Mouse (Mus musculus): ENCODE measurements around the gene Kansl3. TPM values are rescaled to one million over a fixed set of nuclear protein-coding genes. Genes with fewer than 3 reads are reported as not detected.
A peak's percentile ranks its signal among the peaks of the same experiment; 100 is the strongest.

Gene Kansl3
- polyA plus RNA-seq, 1 experiment from 2014 or later: 21.3 TPM

DNA sequence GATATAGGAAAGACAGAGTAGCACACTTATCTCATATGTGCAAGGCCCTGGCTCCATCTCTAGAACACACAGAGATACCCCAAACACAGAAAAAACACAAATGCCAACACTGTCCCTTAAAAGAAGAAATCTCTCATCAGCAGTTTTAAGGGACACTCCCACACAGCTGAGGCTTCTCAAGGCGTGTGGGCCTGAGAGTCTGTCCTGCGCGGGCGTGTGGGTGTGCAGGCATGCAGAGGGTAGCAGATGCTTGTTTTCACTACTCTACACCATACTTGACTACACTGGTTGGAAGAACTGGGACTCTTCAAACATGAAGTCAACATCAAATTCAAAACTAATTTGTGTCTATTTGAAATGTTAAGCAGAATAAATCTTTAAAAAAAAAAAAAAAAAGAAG lies 16.6 kb downstream of the Kansl3 start:
- 90% methylated on average over 4 of the region's 4 CpGs for WGBS
- TF ChIP-seq CTCF (IDR thresholded peaks at IDR 0.05) (no peak), EP300 (IDR thresholded peaks at IDR 0.05) (no peak)

GRCm38 (mm10) chr1:36342547-36342946 lies 26.4 kb downstream of the Kansl3 start:
- H3K4me2 ChIP-seq (replicated peaks; ENCODE audit: low read depth, low read length): no peak overlapping the region
- DNase-seq (ENCODE audit: low spot score) (no peak), ATAC-seq (no peak)
- TF ChIP-seq CTCF (IDR thresholded peaks at IDR 0.05) (no peak), EP300 (IDR thresholded peaks at IDR 0.05) (no peak)
- no peaks in the 10 kb centered on the region for H3K9me3 ChIP-seq (ENCODE audit: low read length)
- H3K27ac ChIP-seq (ENCODE audit: low read length): no peak overlapping the region
- peaks cover 45% of the 10 kb centered on the region for H3K36me3 ChIP-seq (ENCODE audit: insufficient read depth, low read length)
- no peaks in the 10 kb centered on the region for H3K27me3 ChIP-seq (replicated peaks; ENCODE audit: insufficient read depth, low read length)
- WGBS: 90% methylated on average over 6 of the region's 6 CpGs
- no peak overlapping the region for H3K9ac ChIP-seq (replicated peaks; ENCODE audit: low read depth)
- H3K4me1 ChIP-seq (ENCODE audit: insufficient read depth, low read depth, low read length): no peaks in the 10 kb centered on the region
- H3K4me3 ChIP-seq (ENCODE audit: low read depth, low read length): no peak overlapping the region

More for the DNA sequence above, 16.6 kb downstream of the Kansl3 start:
- peaks cover 77% of the 10 kb centered on the region for H3K36me3 ChIP-seq (ENCODE audit: insufficient read depth, low read length)
- no peak overlapping the region for H3K27ac ChIP-seq (ENCODE audit: low read length)
- H3K4me3 ChIP-seq (ENCODE audit: low read depth, low read length): no peak overlapping the region
- no peak overlapping the region for H3K4me2 ChIP-seq (replicated peaks; ENCODE audit: low read depth, low read length)
- no peak for ATAC-seq
- no peak overlapping the region for H3K9ac ChIP-seq (replicated peaks; ENCODE audit: low read depth)
- no peaks in the 10 kb centered on the region for H3K9me3 ChIP-seq (ENCODE audit: low read length)
- H3K4me1 ChIP-seq (ENCODE audit: insufficient read depth, low read depth, low read length): no peaks in the 10 kb centered on the region
- no peak for DNase-seq (ENCODE audit: low spot score)
- no peaks in the 10 kb centered on the region for H3K27me3 ChIP-seq (replicated peaks; ENCODE audit: insufficient read depth, low read length)

GRCm38 (mm10) chr1:36332955-36333887 lies 35.8 kb downstream of the Kansl3 start:
- WGBS: 77% methylated on average over 14 of the region's 14 CpGs
- Histone ChIP-seq H3K9ac (replicated peaks; ENCODE audit: low read depth) (no peak overlapping the region), H3K27ac (ENCODE audit: low read length) (no peak overlapping the region), H3K36me3 (ENCODE audit: insufficient read depth, low read length) (peaks cover 28% of the 10 kb centered on the region), H3K27me3 (replicated peaks; ENCODE audit: insufficient read depth, low read length) (no peaks in the 10 kb centered on the region), H3K4me2 (replicated peaks; ENCODE audit: low read depth, low read length) (no peak overlapping the region), H3K4me1 (ENCODE audit: insufficient read depth, low read depth, low read length) (no peaks in the 10 kb centered on the region), H3K9me3 (ENCODE audit: low read length) (no peaks in the 10 kb centered on the region), H3K4me3 (ENCODE audit: low read depth, low read length) (no peak overlapping the region)
- no peak for ATAC-seq
- TF ChIP-seq CTCF (IDR thresholded peaks at IDR 0.05) (no peak), EP300 (IDR thresholded peaks at IDR 0.05) (no peak)
- peak; percentile 7 for DNase-seq (ENCODE audit: low spot score)

- Histone ChIP-seq H3K4me3 (ENCODE audit: low read depth, low read length) (no peak overlapping the region), H3K9ac (replicated peaks; ENCODE audit: low read depth) (no peak overlapping the region), H3K27ac (ENCODE audit: low read length) (no peak overlapping the region), H3K4me1 (ENCODE audit: insufficient read depth, low read depth, low read length) (no peaks in the 10 kb centered on the region), H3K36me3 (ENCODE audit: insufficient read depth, low read length) (peaks cover 13% of the 10 kb centered on the region; the same call in 1 of the 2 replicates), H3K27me3 (replicated peaks; ENCODE audit: insufficient read depth, low read length) (no peaks in the 10 kb centered on the region), H3K4me2 (replicated peaks; ENCODE audit: low read depth, low read length) (no peak overlapping the region), H3K9me3 (ENCODE audit: low read length) (no peaks in the 10 kb centered on the region)
- DNase-seq (ENCODE audit: low spot score): no peak
- no peak for ATAC-seq
- TF ChIP-seq EP300 (IDR thresholded peaks at IDR 0.05) (no peak), CTCF (IDR thresholded peaks at IDR 0.05) (no peak)
- 81% methylated on average over 6 of the region's 6 CpGs for WGBS
Observed at GRCm38 (mm10) chr1:36331743-36332142, 37.2 kb downstream of the Kansl3 start.

- H3K4me3 ChIP-seq (ENCODE audit: low read depth, low read length): no peak overlapping the region
- no peak overlapping the region for H3K9ac ChIP-seq (replicated peaks; ENCODE audit: low read depth)
- no peaks in the 10 kb centered on the region for H3K9me3 ChIP-seq (ENCODE audit: low read length)
- no peak overlapping the region for H3K4me2 ChIP-seq (replicated peaks; ENCODE audit: low read depth, low read length)
- no peaks in the 10 kb centered on the region for H3K36me3 ChIP-seq (ENCODE audit: insufficient read depth, low read length)
- 85% methylated on average over 2 of the region's 2 CpGs for WGBS
- no peak for ATAC-seq
- H3K27me3 ChIP-seq (replicated peaks; ENCODE audit: insufficient read depth, low read length): no peaks in the 10 kb centered on the region
- no peaks in the 10 kb centered on the region for H3K4me1 ChIP-seq (ENCODE audit: insufficient read depth, low read depth, low read length)
- TF ChIP-seq EP300 (IDR thresholded peaks at IDR 0.05): no peak
- no peak for TF ChIP-seq CTCF (IDR thresholded peaks at IDR 0.05)
- H3K27ac ChIP-seq (ENCODE audit: low read length): no peak overlapping the region
- DNase-seq (ENCODE audit: low spot score): no peak
Observed at GRCm38 (mm10) chr1:36326815-36327214, 42.2 kb downstream of the Kansl3 start.

DNA sequence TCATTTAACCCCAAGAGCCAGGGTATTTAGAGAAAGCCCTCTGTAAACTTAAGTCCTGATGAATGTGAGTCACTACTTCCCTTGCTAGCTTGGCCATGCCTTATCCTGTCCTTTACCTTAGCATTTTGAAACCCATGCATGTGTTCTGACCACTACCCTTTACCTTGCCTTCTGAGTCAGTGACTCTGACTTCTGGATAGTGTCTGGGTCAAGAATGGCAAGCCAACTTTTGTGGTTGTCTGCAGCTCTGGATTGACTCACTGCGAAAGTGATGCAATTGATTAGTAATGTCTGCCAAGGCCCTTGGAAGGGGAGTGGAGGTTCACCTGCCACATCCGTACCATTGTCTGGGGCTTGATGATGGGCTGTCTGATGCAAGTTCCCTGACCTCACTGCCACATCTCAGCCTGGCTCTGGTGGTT lies 43.1 kb downstream of the Kansl3 start:
- peak; percentile 29 for DNase-seq (ENCODE audit: low spot score)
- Histone ChIP-seq H3K4me2 (replicated peaks; ENCODE audit: low read depth, low read length) (no peak overlapping the region), H3K4me3 (ENCODE audit: low read depth, low read length) (no peak overlapping the region), H3K4me1 (ENCODE audit: insufficient read depth, low read depth, low read length) (no peaks in the 10 kb centered on the region), H3K9me3 (ENCODE audit: low read length) (no peaks in the 10 kb centered on the region), H3K36me3 (ENCODE audit: insufficient read depth, low read length) (0 out of 2 replicates have a peak, but pooled peaks cover 4% of the 10 kb centered on the region), H3K27me3 (replicated peaks; ENCODE audit: insufficient read depth, low read length) (no peaks in the 10 kb centered on the region), H3K27ac (ENCODE audit: low read length) (no peak overlapping the region), H3K9ac (replicated peaks; ENCODE audit: low read depth) (no peak overlapping the region)
- ATAC-seq: 0 out of 2 replicates have a peak, but pooled peaks have one; percentile 22
- TF ChIP-seq EP300 (IDR thresholded peaks at IDR 0.05) (no peak), CTCF (IDR thresholded peaks at IDR 0.05) (no peak)
- WGBS: 89% methylated on average over 2 of the region's 2 CpGs

Measured in lung, postnatal 0 days (tissue).